Mouse (Mus musculus) myocyte (in vitro differentiated cells): ENCODE data around the gene Psen2.

Experiments used
- E2F4 ChIP-seq: IDR thresholded peaks from one replicate; pipeline ENCODE4 v1.6.1; 2011; ENCODE audit warnings: mild to moderate bottlenecking, control low read depth, moderate library complexity; ENCODE audit not compliant: insufficient read depth
- MAX ChIP-seq: IDR thresholded peaks from one replicate; pipeline ENCODE4 v1.6.1; 2011; ENCODE audit warnings: low read depth, mild to moderate bottlenecking, control low read depth
- MYOG ChIP-seq, 3 experiments: IDR thresholded peaks; one replicate each; pipeline ENCODE4 v1.6.1; 2011; ENCODE audit warnings: control low read depth in 2 of 3, low read depth in 2 of 3, mild to moderate bottlenecking in 2 of 3; ENCODE audit not compliant: insufficient read length in 2 of 3, control insufficient read depth in 1 of 3, insufficient read depth in 1 of 3
- POLR2A ChIP-seq: IDR thresholded peaks from one replicate; pipeline ENCODE4 v1.6.1; 2011; ENCODE audit warnings: low read depth, mild to moderate bottlenecking, control low read depth, moderate library complexity; ENCODE audit not compliant: insufficient read length
- TCF12 ChIP-seq: IDR thresholded peaks from one replicate; pipeline ENCODE4 v1.6.1; 2011; ENCODE audit warnings: mild to moderate bottlenecking, control low read depth; ENCODE audit not compliant: poor library complexity, insufficient read depth, severe bottlenecking
- TCF3 ChIP-seq: IDR thresholded peaks from one replicate; pipeline ENCODE4 v1.6.1; 2011; ENCODE audit warnings: low read depth, control low read depth; ENCODE audit not compliant: insufficient read length
- USF1 ChIP-seq: IDR thresholded peaks from one replicate; pipeline ENCODE4 v1.6.1; 2011; ENCODE audit warnings: low read depth, mild to moderate bottlenecking, control low read depth, moderate library complexity

- TF ChIP-seq POLR2A (no peak), MYOG (IDR thresholded peaks at IDR 0.05; ENCODE audit: control insufficient read depth in 1 of 3, insufficient read depth in 1 of 3, insufficient read length in 2 of 3, low read depth in 2 of 3) (no peak), TCF3 (no peak), USF1 (no peak), MAX (no peak), E2F4 (no peak), TCF12 (no peak)
These were observed 74.3 kb downstream of the Psen2 start for GRCm38 (mm10) chr1:180188951-180189350.
